Mouse (Mus musculus) spleen, adult 2 months (tissue): ENCODE results near the gene Agpat2.

ENCODE experiments used
- CTCF ChIP-seq: fragments of 200-500 bp; IDR thresholded peaks from 2 replicates; pipeline ENCODE4 v1.5.1; 2011; ENCODE audit warnings: mild to moderate bottlenecking, inconsistent platforms; ENCODE audit not compliant: insufficient read depth, insufficient read length, insufficient replicate concordance; ENCODE audit errors: extremely low read depth
- POLR2A ChIP-seq: fragments of 200-500 bp; IDR thresholded peaks from 2 replicates; pipeline ENCODE4 v1.6.1; 2011; ENCODE audit warnings: low read depth, low read length, inconsistent platforms

DNA sequence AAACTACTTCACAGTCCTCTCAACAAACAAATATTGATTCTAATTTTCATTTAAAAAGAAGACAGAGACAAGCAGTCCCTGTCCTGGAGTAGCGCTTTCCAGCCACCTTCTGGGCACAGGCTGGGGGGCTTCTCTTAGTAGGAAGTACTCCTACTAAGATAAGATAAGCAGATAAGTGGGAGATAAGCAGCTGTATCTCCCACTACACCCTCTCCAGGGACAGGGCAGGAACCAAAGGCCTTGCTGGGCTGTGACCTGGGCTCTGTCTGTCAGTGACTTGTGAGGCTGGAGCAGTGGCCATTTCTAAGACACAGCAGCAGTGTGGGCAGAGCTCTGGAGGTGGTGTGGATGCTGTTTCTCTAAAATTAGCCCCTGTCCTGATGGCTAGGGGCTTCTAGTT is 28.8 kb downstream of the Agpat2 start:
- no peak for TF ChIP-seq POLR2A
- TF ChIP-seq CTCF: no peak
